Mouse (Mus musculus): ENCODE data around the gene Insyn1.

DNA sequence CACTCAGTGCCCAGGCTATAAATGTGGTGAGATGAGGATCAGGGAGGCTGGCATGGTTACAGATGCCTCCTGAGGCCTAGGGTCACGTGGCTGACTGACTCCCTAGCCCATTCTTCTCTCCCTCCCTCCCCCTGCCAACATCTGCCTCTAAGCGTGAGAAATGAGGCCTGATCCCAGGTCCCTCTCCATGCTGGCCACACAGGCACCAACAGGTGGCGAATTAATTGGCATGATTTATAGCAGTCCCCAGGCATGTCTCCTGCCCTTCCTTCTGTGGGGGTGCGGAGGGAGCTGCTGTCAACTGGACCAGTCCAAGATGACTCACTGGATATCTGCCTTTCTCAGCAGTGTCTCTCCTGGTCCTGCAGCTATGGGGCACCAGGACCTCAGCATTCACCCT, 39.4 kb downstream of the Insyn1 start:
- no peak for TF ChIP-seq CTCF (IDR thresholded peaks at IDR 0.05; ENCODE audit: extremely low read depth, insufficient read depth, low read length)
- TF ChIP-seq POLR2A (IDR thresholded peaks at IDR 0.05; ENCODE audit: extremely low read depth, insufficient read depth, low read length), result no peak
